Mouse (Mus musculus) midbrain, embryonic 11.5 days (tissue): ENCODE data around the gene Thg1l. TPM values are rescaled to one million over a fixed set of nuclear protein-coding genes. Genes with fewer than 3 reads are reported as not detected.

Experiments
- ATAC-seq: fragments of 200-750 bp; cut with Nextera tagmentation; 2 replicates; pipeline ENCODE4 v1.8.0; 2017; ENCODE audit warnings: moderate TSS enrichment, moderate library complexity; ENCODE audit not compliant: low FRiP score
- DNase-seq: peaks from one replicate; pipeline ENCODE4 v3.0.0; 2015; ENCODE audit warnings: low spot score; ENCODE audit errors: missing footprints
- H3K27ac ChIP-seq: fragments of 300-500 bp; sonication (generic); 2 replicates; pipeline ENCODE4 v1.5.1; 2014; ENCODE audit warnings: low read depth, low read length
- H3K27me3 ChIP-seq: fragments of 300-500 bp; sonication (generic); 2 replicates; pipeline ENCODE4 v1.6.1; 2014; ENCODE audit warnings: mild to moderate bottlenecking, low read length, moderate library complexity, mixed read lengths; ENCODE audit not compliant: control insufficient read depth, insufficient read depth
- H3K36me3 ChIP-seq: fragments of 300-500 bp; sonication (generic); 2 replicates; pipeline ENCODE4 v1.6.1; 2014; ENCODE audit warnings: mild to moderate bottlenecking, low read length, moderate library complexity, mixed read lengths; ENCODE audit not compliant: control insufficient read depth, insufficient read depth
- H3K4me1 ChIP-seq: fragments of 300-500 bp; sonication (generic); 2 replicates; pipeline ENCODE4 v1.6.1; 2014; ENCODE audit warnings: low read length; ENCODE audit not compliant: control insufficient read depth, insufficient read depth
- H3K4me2 ChIP-seq: fragments of 300-500 bp; sonication (generic); 2 replicates; pipeline ENCODE4 v1.6.1; 2014; ENCODE audit warnings: mild to moderate bottlenecking, moderate library complexity
- H3K4me3 ChIP-seq: fragments of 300-500 bp; sonication (generic); 2 replicates; pipeline ENCODE4 v1.5.1; 2014; ENCODE audit warnings: low read depth, low read length
- H3K9ac ChIP-seq: fragments of 300-500 bp; sonication (generic); 2 replicates; pipeline ENCODE4 v1.6.1; 2014; ENCODE audit warnings: low read length
- H3K9me3 ChIP-seq: fragments of 300-500 bp; sonication (generic); 2 replicates; pipeline ENCODE4 v1.6.1; 2016; ENCODE audit warnings: low read length; ENCODE audit not compliant: control insufficient read depth
- WGBS: fragments of 180-500 bp; shearing (Covaris S2); extraction: QIAGEN DNeasy Blood & Tissue Kit; methylation state at CpG from one replicate; pipeline ENCODE4 v1.1.7; 2014; 5-methylcytosine and 5-hydroxymethylcytosine counted together
- polyA plus RNA-seq: library from polyadenylated mRNA; unstranded; fragments of >200 nt; fragmentation: Nextera tagmentation; extraction: Ambion mirVana; gene quantifications from 2 replicates; pipeline ENCODE4 v1.2.1, GENCODE M21; 2014

Gene Thg1l
- polyA plus RNA-seq, 1 experiment from 2014 or later = 14.6 TPM

GRCm38 (mm10) chr11:45968466-45968865 is 13.2 kb upstream of the Thg1l start:
- no peak overlapping the region for H3K27ac ChIP-seq
- WGBS = 86% methylated on average over 3 of the region's 3 CpGs

GRCm38 (mm10) chr11:45966896-45967295 is 11.6 kb upstream of the Thg1l start:
- no peaks in the 10 kb centered on the region for H3K27me3 ChIP-seq
- no peak overlapping the region for H3K4me2 ChIP-seq
- DNase-seq (no peak), ATAC-seq (no peak)
- H3K27ac ChIP-seq = no peak overlapping the region
- no peak overlapping the region for H3K4me3 ChIP-seq
- no peak overlapping the region for H3K9ac ChIP-seq
- no peaks in the 10 kb centered on the region for H3K36me3 ChIP-seq
- 86% methylated on average over 4 of the region's 4 CpGs for WGBS
- H3K4me1 ChIP-seq = no peaks in the 10 kb centered on the region
- H3K9me3 ChIP-seq = no peaks in the 10 kb centered on the region

More at GRCm38 (mm10) chr11:45968466-45968865, 13.2 kb upstream of the Thg1l start:
- H3K9me3 ChIP-seq = no peaks in the 10 kb centered on the region
- no peak for ATAC-seq
- DNase-seq = no peak
- no peaks in the 10 kb centered on the region for H3K36me3 ChIP-seq
- H3K4me2 ChIP-seq = no peak overlapping the region
- no peaks in the 10 kb centered on the region; the same call in 1 of the 2 replicates for H3K27me3 ChIP-seq
- no peak overlapping the region for H3K9ac ChIP-seq
- H3K4me3 ChIP-seq = no peak overlapping the region
- H3K4me1 ChIP-seq = no peaks in the 10 kb centered on the region

GRCm38 (mm10) chr11:45960003-45960402 is 4.7 kb upstream of the Thg1l start:
- 80% methylated on average over 5 of the region's 5 CpGs for WGBS
- DNase-seq = peak; percentile 53
- ATAC-seq = no peak

GRCm38 (mm10) chr11:45959598-45959997 is 4.3 kb upstream of the Thg1l start:
- H3K4me1 ChIP-seq = no peaks in the 10 kb centered on the region
- whole genome bisulfite sequencing = 77% methylated on average over 3 of the region's 3 CpGs
- H3K9me3 ChIP-seq = no peaks in the 10 kb centered on the region
- H3K36me3 ChIP-seq = no peaks in the 10 kb centered on the region
- H3K4me3 ChIP-seq = no peak overlapping the region
- no peak overlapping the region for H3K4me2 ChIP-seq
- no peaks in the 10 kb centered on the region for H3K27me3 ChIP-seq
- no peak overlapping the region for H3K9ac ChIP-seq
- peak; percentile 86 for DNase-seq
- no peak for ATAC-seq
- H3K27ac ChIP-seq = no peak overlapping the region

More at GRCm38 (mm10) chr11:45960003-45960402, 4.7 kb upstream of the Thg1l start:
- Histone ChIP-seq H3K4me1 (no peaks in the 10 kb centered on the region), H3K9me3 (no peaks in the 10 kb centered on the region), H3K9ac (no peak overlapping the region), H3K27me3 (no peaks in the 10 kb centered on the region), H3K36me3 (no peaks in the 10 kb centered on the region), H3K27ac (no peak overlapping the region), H3K4me3 (no peak overlapping the region), H3K4me2 (no peak overlapping the region)

- no peak overlapping the region for H3K4me2 ChIP-seq
Measured at GRCm38 (mm10) chr11:45947491-45947890, 7.8 kb downstream of the Thg1l start.

GRCm38 (mm10) chr11:45946796-45947195 is 8.5 kb downstream of the Thg1l start:
- H3K4me2 ChIP-seq = no peak overlapping the region
- no peak for ATAC-seq
- no peaks in the 10 kb centered on the region for H3K27me3 ChIP-seq
- no peak overlapping the region for H3K9ac ChIP-seq
- peak; percentile 6 for DNase-seq
- H3K4me1 ChIP-seq = peaks cover 12% of the 10 kb centered on the region
- no peak overlapping the region for H3K27ac ChIP-seq
- WGBS = 82% methylated on average over 4 of the region's 4 CpGs
- H3K9me3 ChIP-seq = no peaks in the 10 kb centered on the region
- H3K4me3 ChIP-seq = no peak overlapping the region
- H3K36me3 ChIP-seq = no peaks in the 10 kb centered on the region; the same call in 1 of the 2 replicates

More at GRCm38 (mm10) chr11:45947491-45947890, 7.8 kb downstream of the Thg1l start:
- Histone ChIP-seq H3K27me3 (no peaks in the 10 kb centered on the region), H3K27ac (no peak overlapping the region), H3K9ac (no peak overlapping the region), H3K9me3 (no peaks in the 10 kb centered on the region), H3K4me3 (no peak overlapping the region), H3K36me3 (no peaks in the 10 kb centered on the region; the same call in 1 of the 2 replicates), H3K4me1 (peaks cover 12% of the 10 kb centered on the region)
- WGBS = 88% methylated on average over 2 of the region's 2 CpGs
- DNase-seq = peak; percentile 68
- ATAC-seq = no peak

- Histone ChIP-seq H3K4me3 (peak within 1 kb of the TSS; percentile 81), H3K27me3 (no peaks in the 10 kb centered on the region), H3K36me3 (no peaks in the 10 kb centered on the region; the same call in 1 of the 2 replicates), H3K4me1 (peaks cover 12% of the 10 kb centered on the region), H3K4me2 (peak within 1 kb of the TSS; percentile 70), H3K9ac (peak within 1 kb of the TSS; percentile 87), H3K9me3 (no peaks in the 10 kb centered on the region), H3K27ac (peak within 1 kb of the TSS; percentile 41; the same call in 1 of the 2 replicates)
- DNase-seq (peak; percentile 100), ATAC-seq (peak; percentile 93)
- under 1% methylated on average over 51 of the region's 55 CpGs for WGBS
Measured at GRCm38 (mm10) chr11:45944643-45945156, 10.6 kb downstream of the Thg1l start, which contains the start of gene Lsm11. Lsm11 (minus strand) TSS chr11:45944935.

GRCm38 (mm10) chr11:45943891-45944642 is 11.2 kb downstream of the Thg1l start:
- WGBS = under 1% methylated on average over 49 of the region's 49 CpGs
- Histone ChIP-seq H3K4me1 (peaks cover 12% of the 10 kb centered on the region), H3K9ac (peak overlapping the region; percentile 87)

GRCm38 (mm10) chr11:45943108-45943705 is 12.1 kb downstream of the Thg1l start:
- Histone ChIP-seq H3K4me2 (peak overlapping the region; percentile 70), H3K9me3 (no peaks in the 10 kb centered on the region), H3K27me3 (no peaks in the 10 kb centered on the region), H3K36me3 (no peaks in the 10 kb centered on the region), H3K27ac (no peak overlapping the region), H3K4me1 (peaks cover 12% of the 10 kb centered on the region), H3K4me3 (peak overlapping the region; percentile 81), H3K9ac (peak overlapping the region; percentile 87; the same call in 1 of the 2 replicates)
- no peak for ATAC-seq
- 71% methylated on average over 7 of the region's 7 CpGs for WGBS
- DNase-seq = no peak

More at GRCm38 (mm10) chr11:45943891-45944642, 11.2 kb downstream of the Thg1l start:
- Histone ChIP-seq H3K9me3 (no peaks in the 10 kb centered on the region), H3K27me3 (no peaks in the 10 kb centered on the region), H3K4me2 (peak overlapping the region; percentile 70), H3K4me3 (peak overlapping the region; percentile 81), H3K27ac (peak overlapping the region; percentile 41; the same call in 1 of the 2 replicates), H3K36me3 (no peaks in the 10 kb centered on the region; the same call in 1 of the 2 replicates)
- peak; percentile 90 for DNase-seq
- ATAC-seq = peak; percentile 69
